Mouse (Mus musculus) mouse trophoblast stem cell (cell line): Measurements from ENCODE around the gene Fam57b.
"Not testable (repeated sequence)": the region's sequence is repeated elsewhere in the genome, so short reads cannot be mapped to it uniquely, and the experiment has no call there.

Experiments used
- in situ Hi-C, 2 experiments: fragments of 300-500 bp; cut with MseI, MboI; formaldehyde crosslinking; loops; 2 replicates in 1 of 2; 3 replicates in 1 of 2; pipeline ENCODE4 v1.15.1; 2025

Fam57b gene

GRCm38 (mm10) chr7:126778147-126778546, 19.3 kb upstream of the Fam57b start:
- in situ Hi-C loops, result no loop called here

- in situ Hi-C loops, result not testable (repeated sequence)
Measured at GRCm38 (mm10) chr7:126779101-126779500, 18.4 kb upstream of the Fam57b start.

DNA sequence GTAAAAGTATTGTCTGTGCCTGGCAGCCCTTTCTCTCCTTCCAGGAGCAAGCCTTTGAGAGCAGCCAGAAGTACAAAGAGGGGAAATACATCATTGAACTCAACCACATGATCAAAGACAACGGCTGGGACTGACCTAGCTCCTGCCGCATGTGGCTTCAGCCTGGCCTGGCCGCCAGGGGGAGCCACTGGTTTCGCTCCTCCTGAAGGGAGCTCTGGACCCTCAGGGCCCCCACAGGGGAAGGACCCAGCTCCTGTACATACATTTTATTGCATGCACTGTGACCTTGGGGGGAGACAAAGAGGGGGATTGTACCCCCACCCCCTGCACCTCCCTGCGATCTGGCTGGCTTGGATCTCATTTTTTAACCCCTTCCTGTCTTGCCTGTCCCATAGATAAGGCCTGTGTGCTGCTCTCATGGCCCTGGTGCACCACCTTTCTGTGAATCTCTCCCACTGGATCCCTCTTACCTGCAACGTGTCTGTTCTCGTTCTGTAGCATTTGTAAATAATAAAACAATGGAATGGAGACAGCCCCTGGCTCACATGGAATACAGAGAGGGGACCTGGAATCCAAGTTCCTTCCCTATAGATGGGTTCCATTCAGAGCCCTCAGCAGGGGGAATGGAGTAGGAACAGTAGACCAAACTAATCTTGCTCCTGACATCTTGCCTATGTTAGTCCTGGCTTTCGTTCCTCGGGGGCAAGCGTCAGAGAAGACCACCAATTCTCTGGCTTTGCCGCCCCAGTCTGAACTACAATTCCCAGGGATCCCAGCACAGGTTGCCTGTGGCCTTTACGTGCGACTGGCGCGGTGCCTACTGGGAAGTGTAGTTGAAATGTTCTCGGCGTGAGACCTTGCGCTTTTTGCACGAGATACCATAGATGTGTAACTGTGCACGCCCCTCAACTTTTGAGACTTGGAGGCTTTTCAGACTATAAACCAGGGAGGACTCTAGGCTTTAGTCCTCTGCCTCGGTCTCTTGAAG, 17.2 kb upstream of the Fam57b start:
- in situ Hi-C loops, result no loop called here

DNA sequence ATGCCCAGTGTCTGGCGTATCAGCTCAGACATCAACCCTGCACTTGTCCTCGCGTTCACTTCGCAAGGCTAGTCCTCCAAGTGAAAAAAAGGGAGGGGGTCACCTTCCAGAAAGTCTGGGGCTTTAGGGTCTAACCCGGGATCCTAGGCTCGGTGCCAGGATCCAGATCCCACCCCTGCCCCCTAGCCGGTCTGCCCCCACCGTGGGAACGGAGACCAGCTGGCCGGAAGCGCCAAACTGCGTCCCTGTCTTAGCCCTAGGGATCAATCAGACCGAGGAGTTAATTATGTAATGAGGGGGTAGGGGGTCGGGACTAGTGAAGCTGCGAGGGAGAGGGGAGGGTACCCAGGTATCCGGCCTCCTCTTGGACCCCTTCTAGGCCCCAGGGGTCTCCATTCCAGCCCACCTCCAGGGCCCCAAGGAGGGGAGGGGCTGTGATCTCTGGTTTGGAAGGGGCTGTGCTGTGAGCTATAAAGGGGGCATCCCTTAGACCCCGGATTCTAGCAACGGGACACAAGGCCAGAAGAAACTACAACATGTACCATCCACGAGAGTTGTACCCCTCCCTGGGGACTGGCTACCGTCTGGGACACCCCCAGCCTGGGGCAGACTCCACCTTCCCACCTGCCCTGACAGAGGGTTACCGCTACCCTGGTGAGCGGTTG, 16.4 kb upstream of the Fam57b start, which contains the start of gene Tbx6:
TSS of gene Tbx6 (plus strand) at position 513 of the 665 bp plus-strand sequence.
- in situ Hi-C loops, result no loop called here

DNA sequence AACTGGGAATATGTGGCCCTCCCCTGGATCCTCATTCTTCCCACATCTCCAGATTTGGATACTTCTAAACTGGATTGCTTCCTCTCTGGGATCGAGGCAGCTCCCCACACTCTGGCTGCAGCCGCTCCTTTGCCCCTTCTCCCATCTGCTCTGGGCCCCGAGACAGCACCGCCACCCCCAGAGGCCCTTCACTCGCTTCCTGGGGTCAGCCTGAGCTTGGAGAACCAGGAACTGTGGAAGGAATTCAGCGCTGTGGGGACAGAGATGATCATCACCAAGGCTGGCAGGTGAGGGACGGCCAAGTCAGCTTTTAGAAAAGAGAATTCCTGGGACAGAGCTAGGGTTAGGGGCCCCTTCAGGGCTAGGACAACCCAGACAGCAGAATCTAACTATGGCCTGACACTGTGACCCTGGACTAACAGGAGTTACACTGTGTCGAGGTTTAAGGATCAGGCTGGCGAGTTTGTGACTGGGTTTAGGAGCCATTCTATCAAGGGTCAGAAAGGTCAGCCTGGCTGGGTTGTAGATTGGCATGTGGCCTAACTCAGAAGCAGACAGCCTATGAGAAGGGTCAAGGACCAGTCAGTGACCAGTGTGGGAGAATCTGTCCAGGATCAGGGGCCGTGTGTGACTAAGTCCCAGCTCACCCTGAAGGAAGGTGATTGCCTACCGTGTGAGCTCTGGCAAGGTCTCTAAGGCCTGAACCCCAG, 15.7 kb upstream of the Fam57b start:
- in situ Hi-C loops, result no loop called here

- in situ Hi-C loops, result no loop called here
Measured at GRCm38 (mm10) chr7:126782693-126783092, 14.8 kb upstream of the Fam57b start.

DNA sequence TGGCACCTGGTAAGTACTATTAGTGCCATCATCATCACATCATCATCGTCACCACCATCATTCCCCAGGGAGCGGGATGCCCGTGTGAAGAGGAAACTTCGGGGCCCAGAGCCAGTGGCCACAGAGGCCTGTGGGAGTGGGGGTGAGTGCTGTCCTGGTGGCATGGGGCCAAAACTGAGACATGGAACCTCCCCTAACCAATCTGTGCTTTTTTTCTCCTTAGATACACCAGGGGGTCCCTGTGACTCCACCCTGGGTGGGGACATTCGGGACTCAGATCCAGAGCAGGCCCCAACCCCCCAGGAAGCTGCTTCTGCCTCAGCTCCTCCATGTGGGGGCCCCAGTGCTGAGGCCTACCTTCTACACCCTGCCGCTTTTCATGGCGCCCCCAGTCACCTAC, 13.0 kb upstream of the Fam57b start:
- in situ Hi-C loops, result no loop called here

- in situ Hi-C loops, result no loop called here
Measured at GRCm38 (mm10) chr7:126785056-126785455, 12.4 kb upstream of the Fam57b start.

GRCm38 (mm10) chr7:126786142-126786541, 11.3 kb upstream of the Fam57b start:
- in situ Hi-C loops, result no loop called here

DNA sequence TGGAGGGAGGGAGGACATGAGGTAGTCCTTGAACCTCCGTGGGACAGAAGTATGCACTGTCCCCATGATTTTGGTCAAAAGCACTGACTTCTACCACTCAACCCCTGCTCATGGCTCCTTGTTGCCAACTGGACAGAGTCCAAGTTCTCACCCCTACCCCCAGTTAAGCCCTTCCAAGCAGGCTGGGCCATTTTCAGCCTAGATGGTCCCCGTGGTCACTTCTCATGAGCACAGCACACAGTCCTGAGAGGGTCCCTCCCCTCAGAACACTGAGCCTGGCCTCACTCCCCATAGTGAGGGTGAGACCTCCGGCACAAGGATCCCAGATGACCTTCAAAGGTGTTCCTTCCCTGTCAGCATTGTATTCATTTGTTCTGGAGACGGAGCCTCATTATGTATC, 8.3 kb upstream of the Fam57b start:
- in situ Hi-C loops, result no loop called here

DNA sequence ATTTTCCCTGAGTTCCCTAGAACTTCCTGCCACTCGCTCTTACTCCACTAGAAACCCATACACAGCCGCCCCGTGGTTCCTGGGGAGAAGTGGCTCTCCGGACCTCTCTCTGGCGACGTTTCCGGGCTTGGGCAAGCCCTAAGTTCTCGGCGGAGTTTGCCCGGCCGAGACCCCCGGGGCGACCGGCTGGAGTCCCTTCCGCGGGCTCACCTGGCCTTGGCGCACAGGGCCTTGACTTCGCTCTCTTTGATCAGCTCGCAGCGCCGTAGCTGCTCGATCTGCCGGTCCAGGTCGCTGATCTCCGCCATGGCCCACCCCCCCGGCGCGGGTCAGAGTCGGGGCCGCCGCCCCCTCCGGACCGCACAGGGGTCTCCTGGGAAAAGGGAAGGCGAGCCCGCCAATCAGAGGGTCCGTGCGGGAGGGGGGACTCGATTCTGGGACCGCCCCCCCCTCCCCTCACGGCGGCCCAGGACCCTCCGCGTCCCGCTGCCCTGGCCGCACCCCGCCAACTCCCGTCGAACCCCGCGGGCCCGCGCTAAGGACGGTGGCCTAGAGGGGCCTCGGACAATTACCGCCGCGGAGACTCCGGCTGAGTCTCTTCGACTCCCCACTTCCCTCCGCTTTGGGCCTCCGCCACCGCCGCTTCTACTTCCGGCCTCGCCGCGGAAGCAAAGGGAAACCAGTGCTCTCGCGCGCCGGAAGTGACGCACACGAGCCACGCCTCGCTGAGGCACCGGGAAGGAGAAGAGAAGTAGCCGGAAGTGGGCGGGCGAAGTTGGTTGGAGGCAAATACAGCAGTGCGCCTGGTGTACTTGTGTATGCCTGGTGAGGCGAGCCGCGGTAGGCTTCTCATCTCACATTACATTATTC, 5.4 kb upstream of the Fam57b start, which contains the start of gene Ppp4c:
TSS of gene Ppp4c (minus strand) at position 646 of the 870 bp plus-strand sequence.
- in situ Hi-C loops, result no loop called here

- in situ Hi-C loops, result no loop called here
Measured at GRCm38 (mm10) chr7:126792721-126793443, 4.6 kb upstream of the Fam57b start.

- in situ Hi-C loops, result no loop called here
Measured at GRCm38 (mm10) chr7:126793456-126794270, 3.8 kb upstream of the Fam57b start.

- in situ Hi-C loops, result no loop called here
Measured at GRCm38 (mm10) chr7:126794271-126794605, 3.2 kb upstream of the Fam57b start.

GRCm38 (mm10) chr7:126795387-126796317, 1.8 kb upstream of the Fam57b start:
- in situ Hi-C loops, result no loop called here

- in situ Hi-C loops, result no loop called here
Measured at GRCm38 (mm10) chr7:126796350-126796932, 1.0 kb upstream of the Fam57b start.

DNA sequence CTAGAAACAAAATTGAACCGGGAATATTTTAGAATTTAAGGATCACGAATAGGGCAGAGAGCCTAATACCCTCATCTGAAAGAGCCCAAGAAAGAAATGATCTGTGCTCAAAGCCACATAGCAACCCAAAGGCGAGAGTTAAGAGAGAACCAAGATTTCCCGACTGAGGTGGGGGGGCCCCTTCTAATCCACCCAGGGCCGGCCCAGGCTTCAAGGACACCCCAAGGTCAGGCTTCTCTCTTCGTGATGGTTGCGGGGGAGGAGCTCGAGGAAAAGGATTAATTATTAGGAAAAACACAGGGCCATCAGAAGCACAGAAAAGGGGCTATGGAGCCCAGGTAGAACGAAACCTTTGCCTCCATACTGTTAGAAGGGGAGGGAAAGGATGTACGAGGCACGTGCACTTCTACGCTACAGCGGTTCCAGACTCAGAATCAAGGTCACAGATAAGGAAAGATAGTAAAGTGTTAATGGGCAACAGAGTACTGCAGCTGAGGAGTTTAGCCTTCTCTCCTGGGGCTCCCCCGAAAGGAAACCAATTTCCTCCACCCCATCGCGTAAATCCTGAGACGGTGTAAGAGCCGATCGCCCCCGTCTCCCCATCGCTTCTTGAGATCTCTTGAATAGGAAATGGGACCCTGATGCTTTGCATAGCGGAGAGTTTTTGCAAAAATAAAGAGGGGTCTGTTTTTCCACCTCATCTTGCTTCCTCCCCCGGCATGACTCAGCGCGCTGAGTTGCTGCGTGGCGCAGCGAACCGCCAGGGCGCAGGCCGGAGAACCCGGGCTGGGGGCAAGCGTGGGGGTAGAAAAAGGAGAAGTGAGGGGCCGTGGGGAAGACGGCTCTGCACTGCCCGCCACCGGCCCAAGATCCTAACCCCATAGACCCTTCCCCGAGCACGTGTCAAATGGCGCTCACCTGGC, 920 bp downstream of the Fam57b start:
- in situ Hi-C loops, result no loop called here
